Mouse (Mus musculus) R1 (cell line): ENCODE measurements at regions not wholly inside any gene's neighbourhood (a gene's known extent, or its start where the extent isn't known, plus 50 kb on each side); places are given as distances from the start of the nearest gene placed in this dataset.
A peak's percentile ranks its signal among the peaks of the same experiment; 100 is the strongest.

Source experiments
- DNase-seq: peaks from one replicate; pipeline ENCODE4 v3.0.0-alpha.2; 2018; ENCODE audit warnings: low read depth, low spot score

GRCm38 (mm10) chr9:61816589-61817179 is 97.7 kb downstream of the Rplp1 start:
- no peak for DNase-seq

GRCm38 (mm10) chr9:61815995-61816394 is 98.3 kb downstream of the Rplp1 start:
- no peak for DNase-seq

- no peak for DNase-seq
These were observed 101.1 kb downstream of the Rplp1 start for GRCm38 (mm10) chr9:61813291-61813690.

GRCm38 (mm10) chr9:61812315-61812714 is 102.0 kb downstream of the Rplp1 start:
- no peak for DNase-seq

GRCm38 (mm10) chr9:61810456-61810855 is 103.9 kb downstream of the Rplp1 start:
- DNase-seq = no peak

- DNase-seq = no peak
These were observed 105.8 kb downstream of the Rplp1 start for GRCm38 (mm10) chr9:61808351-61809225.

- no peak for DNase-seq
These were observed 108.4 kb downstream of the Rplp1 start for GRCm38 (mm10) chr9:61805971-61806370.

GRCm38 (mm10) chr9:61803555-61803954 is 110.8 kb downstream of the Rplp1 start:
- DNase-seq = no peak

- no peak for DNase-seq
These were observed 111.6 kb downstream of the Rplp1 start for GRCm38 (mm10) chr9:61802694-61803093.

- DNase-seq = no peak
These were observed 114.8 kb downstream of the Rplp1 start for GRCm38 (mm10) chr9:61799535-61799934.

- no peak for DNase-seq
These were observed 118.4 kb downstream of the Rplp1 start for GRCm38 (mm10) chr9:61795910-61796309.

GRCm38 (mm10) chr9:61791435-61792064 is 122.8 kb downstream of the Rplp1 start:
- DNase-seq = peak; percentile 16

- DNase-seq = no peak
These were observed 123.5 kb downstream of the Rplp1 start for GRCm38 (mm10) chr9:61790849-61791248.

GRCm38 (mm10) chr9:61789066-61789897 is 125.1 kb downstream of the Rplp1 start:
- no peak for DNase-seq

GRCm38 (mm10) chr9:61781469-61781868 is 132.9 kb downstream of the Rplp1 start:
- DNase-seq = no peak

- no peak for DNase-seq
These were observed 134.0 kb downstream of the Rplp1 start for GRCm38 (mm10) chr9:61780186-61780939.

- DNase-seq = no peak
These were observed 135.2 kb downstream of the Rplp1 start for GRCm38 (mm10) chr9:61779165-61779564.

- peak; percentile 59 for DNase-seq
These were observed 137.9 kb downstream of the Rplp1 start for GRCm38 (mm10) chr9:61776446-61776845.

GRCm38 (mm10) chr9:61770207-61770955 is 144.0 kb downstream of the Rplp1 start:
- no peak for DNase-seq

GRCm38 (mm10) chr9:61766187-61766586 is 148.2 kb downstream of the Rplp1 start:
- no peak for DNase-seq
